Mouse (Mus musculus): ENCODE results near the gene Cd180.

GRCm38 (mm10) chr13:102693341-102693801, at the start of gene Cd180:
- TF ChIP-seq CTCF (IDR thresholded peaks at IDR 0.05; ENCODE audit: insufficient read depth, low read length) = no peak
- TF ChIP-seq POLR2A (IDR thresholded peaks at IDR 0.05; ENCODE audit: borderline replicate concordance, extremely low read depth, low read depth, low read length) = no peak
